17 mouse cellular contexts compared by ENCODE assay signal in the genomic region with DNA sequence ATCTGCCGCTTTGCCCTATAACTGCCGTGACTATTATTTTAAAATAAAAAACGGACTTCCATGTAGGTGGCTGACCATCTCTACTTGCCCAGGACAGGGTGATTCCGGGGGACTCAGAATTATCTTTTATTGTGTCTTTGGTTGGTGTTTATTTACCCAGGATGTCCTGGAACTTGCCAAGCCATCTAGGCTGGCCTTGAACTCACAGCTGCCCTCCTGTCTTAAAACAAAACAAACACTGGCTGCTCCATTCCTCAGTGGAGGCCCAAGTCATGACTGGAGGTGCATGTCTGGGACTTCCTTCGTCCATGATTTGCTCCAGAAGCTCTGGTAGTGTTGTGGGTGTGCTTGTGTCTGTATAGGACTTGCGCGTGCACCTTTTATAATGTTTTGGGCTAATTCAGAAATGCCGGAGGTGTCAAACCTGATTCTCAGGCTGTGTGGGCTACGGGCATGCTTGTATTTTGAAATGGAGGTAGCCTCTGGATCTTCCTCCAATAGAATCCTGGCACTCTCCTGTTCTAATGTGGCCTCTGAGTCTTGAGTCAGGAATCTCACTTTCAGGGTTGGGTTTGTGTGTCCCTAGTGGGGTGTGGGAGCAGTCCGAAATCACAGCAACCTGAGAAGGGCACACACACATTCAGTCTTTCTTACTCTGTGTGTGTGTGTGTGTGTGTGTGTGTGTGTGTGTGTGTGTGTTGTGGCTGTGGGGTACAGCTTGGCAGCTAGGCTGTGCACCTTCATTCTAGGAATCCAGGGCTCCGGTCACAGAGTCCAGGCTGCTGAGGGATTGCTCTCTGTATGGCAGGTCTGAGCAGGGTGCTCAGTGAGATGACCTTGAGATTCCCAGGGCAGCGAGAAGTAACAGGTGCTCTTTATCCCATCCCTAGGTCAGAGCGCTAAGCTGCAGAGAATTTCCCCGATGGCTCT. TPM values are rescaled to one million over a fixed set of nuclear protein-coding genes. Genes with fewer than 3 reads are reported as not detected.
DNase-seq lines count a peak whose midpoint lies in the region; ATAC-seq and TF ChIP-seq lines count a peak whose summit lies in the region.
"Had no signal": no experiment of that assay in that cellular context is flagged by ENCODE, and none has a peak within 500 bp of the region (broad histone marks: within the 10 kb centered on the region; RNA-seq: fewer than 3 reads in every experiment).

No protein-coding gene starts in this region.

- peak overlapping the region; percentile 50 for H3K4me3 ChIP-seq in heart, adult 2 months
- H3K4me3 ChIP-seq in intestine, embryonic 14.5 days (ENCODE audit: low read depth, low read length) = no peak overlapping the region
- H3K4me3 ChIP-seq in intestine, postnatal 0 days (ENCODE audit: low read depth, low read length) = no peak overlapping the region
- H3K4me3 ChIP-seq: embryonic facial prominence, embryonic 12.5 days; midbrain, embryonic 15.5 days had no signal

- H3K9ac ChIP-seq in heart, adult 2 months (ENCODE audit: low read depth, low read length) = peak overlapping the region; percentile 84
- H3K9ac ChIP-seq in intestine, embryonic 14.5 days (ENCODE audit: low read length) = no peak overlapping the region
- H3K9ac ChIP-seq in intestine, postnatal 0 days (ENCODE audit: low read depth, low read length) = no peak overlapping the region
- H3K9ac ChIP-seq: embryonic facial prominence, embryonic 12.5 days; midbrain, embryonic 15.5 days had no signal

- no peak for TF ChIP-seq CTCF in heart, adult 2 months (IDR thresholded peaks at IDR 0.05)
- no peak for TF ChIP-seq CTCF in intestine, postnatal 0 days (IDR thresholded peaks at IDR 0.05; ENCODE audit: low read depth)

- H3K79me2 ChIP-seq in heart, adult 2 months (replicated peaks; ENCODE audit: control insufficient read depth, insufficient read depth, low read length) = no peaks in the 10 kb centered on the region

- TF ChIP-seq EP300 in heart, adult 2 months (IDR thresholded peaks at IDR 0.05; ENCODE audit: insufficient read depth, low read depth, low read length) = 0 out of 2 replicates have a peak, but pooled peaks have one; percentile 8

- TF ChIP-seq POLR2A in heart, adult 2 months (IDR thresholded peaks at IDR 0.05; ENCODE audit: insufficient read depth, low read depth, low read length) = no peak

- peaks cover 2% of the 10 kb centered on the region for H3K4me1 ChIP-seq in heart, adult 2 months (ENCODE audit: control insufficient read depth, insufficient read depth, low read length)
- peaks cover 13% of the 10 kb centered on the region for H3K4me1 ChIP-seq in intestine, embryonic 14.5 days (replicated peaks; ENCODE audit: control insufficient read depth, insufficient read depth, low read length)
- H3K4me1 ChIP-seq in intestine, postnatal 0 days (replicated peaks; ENCODE audit: control insufficient read depth, insufficient read depth, low read length) = peaks cover 10% of the 10 kb centered on the region

- 63% methylated on average over 14 of the region's 14 CpGs for WGBS in heart, adult 2 months
- 73% methylated on average over 14 of the region's 14 CpGs for WGBS in intestine, embryonic 14.5 days
- WGBS in intestine, postnatal 0 days = 78% methylated on average over 14 of the region's 14 CpGs

- ATAC-seq in intestine, embryonic 14.5 days (replicated peaks; ENCODE audit: low FRiP score, low TSS enrichment, low read depth) = no peak
- no peak for ATAC-seq in intestine, postnatal 0 days
- ATAC-seq: inflammation-experienced regulatory T-cells, adult 6 months; midbrain, embryonic 15.5 days had no signal

- no peaks in the 10 kb centered on the region for H3K9me3 ChIP-seq in intestine, embryonic 14.5 days (ENCODE audit: control insufficient read depth, low read length)
- no peaks in the 10 kb centered on the region for H3K9me3 ChIP-seq in intestine, postnatal 0 days (ENCODE audit: control insufficient read depth)

- H3K36me3 ChIP-seq in heart, adult 2 months (ENCODE audit: control insufficient read depth, insufficient read depth, low read length) = no peaks in the 10 kb centered on the region
- H3K36me3 ChIP-seq in intestine, embryonic 14.5 days (ENCODE audit: control insufficient read depth, insufficient read depth, low read length) = no peaks in the 10 kb centered on the region
- H3K36me3 ChIP-seq in intestine, postnatal 0 days (ENCODE audit: control insufficient read depth, insufficient read depth) = no peaks in the 10 kb centered on the region
- H3K36me3 ChIP-seq: embryonic facial prominence, embryonic 12.5 days; midbrain, embryonic 15.5 days had no signal

- H3K27ac ChIP-seq in heart, adult 2 months = peak overlapping the region; percentile 79
- peak overlapping the region; percentile 16; the same call in 1 of the 2 replicates for H3K27ac ChIP-seq in intestine, embryonic 14.5 days (ENCODE audit: low read depth)
- no peak overlapping the region for H3K27ac ChIP-seq in intestine, postnatal 0 days (ENCODE audit: low read depth, low read length)
- H3K27ac ChIP-seq: embryonic facial prominence, embryonic 12.5 days; macrophage; midbrain, embryonic 15.5 days had no signal

- no peaks in the 10 kb centered on the region for H3K27me3 ChIP-seq in heart, adult 2 months (ENCODE audit: control insufficient read depth, insufficient read depth, low read length)
- no peaks in the 10 kb centered on the region for H3K27me3 ChIP-seq in intestine, embryonic 14.5 days (replicated peaks; ENCODE audit: control insufficient read depth, insufficient read depth, low read length)
- no peaks in the 10 kb centered on the region for H3K27me3 ChIP-seq in intestine, postnatal 0 days (replicated peaks; ENCODE audit: control insufficient read depth, insufficient read depth, low read length)
- H3K27me3 ChIP-seq: embryonic facial prominence, embryonic 12.5 days; midbrain, embryonic 15.5 days had no signal

- no peak overlapping the region for H3K4me2 ChIP-seq in intestine, embryonic 14.5 days (ENCODE audit: low read length)
- H3K4me2 ChIP-seq in intestine, postnatal 0 days (replicated peaks; ENCODE audit: low read depth) = no peak overlapping the region
- H3K4me2 ChIP-seq: embryonic facial prominence, embryonic 12.5 days; midbrain, embryonic 15.5 days had no signal

- intact Hi-C loops in heart, adult 2 months (cut with DNase I) = no loop called here

- DNase-seq in heart, adult 2 months = no peak
- no peak for DNase-seq in heart, adult 8-10 months (ENCODE audit: low spot score)
- DNase-seq in intestine, embryonic 14.5 days (ENCODE audit: low spot score) = no peak
- peak; percentile 45 for DNase-seq in ovary, postnatal 36 days (ENCODE audit: low spot score)
- DNase-seq in ovary, postnatal 10 days (ENCODE audit: low spot score) = no peak
- DNase-seq in skeletal muscle tissue, adult 2 months (ENCODE audit: low read depth, low spot score) = peak; percentile 83
- no peak for DNase-seq in adrenal gland, postnatal 25 days
- DNase-seq: B cell, adult 2 months; cerebellum, postnatal 25 days; kidney, postnatal 36 days; thymus, postnatal 14 days had no signal

RNA-seq across cellular contexts. Expression of a gene that starts 1.0 kb away (rescaled TPM):
- 100 to 1,000 TPM; 205 to 251 TPM for total RNA-seq in heart, adult 2 months (2021)
- 105 and 141 TPM in 2 replicates for polyA plus RNA-seq in heart, adult 2 months (2012; rRNA removed)
- total RNA-seq in heart, adult 8-10 months (2022) = 100 to 1,000 TPM; 231 to 252 (median 245) TPM
- polyA plus RNA-seq in intestine, embryonic 14.5 days (2014; fragmentation: Nextera tagmentation; extraction: Ambion mirVana) = 2.3 and 2.4 TPM in 2 replicates
- 0.69 and 1.1 TPM in 2 replicates for polyA plus RNA-seq in intestine, postnatal 0 days (2015; fragmentation: Nextera tagmentation; extraction: Ambion mirVana)
- total RNA-seq in adrenal gland, postnatal 25 days (2021) = 99.4 and 114 TPM in 2 replicates

RNA-seq across cellular contexts. Expression of a gene that starts 17.1 kb away (rescaled TPM):
- total RNA-seq in heart, adult 2 months (2021) = 10 to 100 TPM; 27.1 to 32.1 TPM
- 24.4 and 28.3 TPM in 2 replicates for polyA plus RNA-seq in heart, adult 2 months (2012; rRNA removed)
- total RNA-seq in heart, adult 8-10 months (2022) = 10 to 100 TPM; 21.5 to 30.1 (median 24.2) TPM
- 38.2 and 41.6 TPM in 2 replicates for polyA plus RNA-seq in intestine, embryonic 14.5 days (2014; fragmentation: Nextera tagmentation; extraction: Ambion mirVana)
- 10.0 and 11.4 TPM in 2 replicates for polyA plus RNA-seq in intestine, postnatal 0 days (2015; fragmentation: Nextera tagmentation; extraction: Ambion mirVana)
- 6.7 and 15.0 TPM in 2 replicates for total RNA-seq in adrenal gland, postnatal 25 days (2021)

RNA-seq across cellular contexts. Expression of a gene that starts 19.3 kb away (rescaled TPM):
- total RNA-seq in heart, adult 2 months (2021) = 1 to 10 TPM; 1.6 to 2.0 TPM
- 3.0 and 3.1 TPM in 2 replicates for polyA plus RNA-seq in heart, adult 2 months (2012; rRNA removed)
- total RNA-seq in heart, adult 8-10 months (2022) = 1 to 10 TPM in 2 of 4 experiments, under 1 TPM in 2; 0.83 to 1.8 (median 0.97) TPM
- 9.4 and 12.6 TPM in 2 replicates for polyA plus RNA-seq in intestine, embryonic 14.5 days (2014; fragmentation: Nextera tagmentation; extraction: Ambion mirVana)
- polyA plus RNA-seq in intestine, postnatal 0 days (2015; fragmentation: Nextera tagmentation; extraction: Ambion mirVana) = 6.9 and 7.8 TPM in 2 replicates
- total RNA-seq in adrenal gland, postnatal 25 days (2021) = 12.0 and 12.1 TPM in 2 replicates

RNA-seq across cellular contexts. Expression of a gene that starts 55.9 kb away (rescaled TPM):
- total RNA-seq in heart, adult 2 months (2021) = not detected
- polyA plus RNA-seq in heart, adult 2 months (2012; rRNA removed) = 0.08 and 0.12 TPM in 2 replicates
- total RNA-seq in heart, adult 8-10 months (2022) = not detected
- polyA plus RNA-seq in intestine, embryonic 14.5 days (2014; fragmentation: Nextera tagmentation; extraction: Ambion mirVana) = 3.1 and 3.7 TPM in 2 replicates
- 1.4 and 1.5 TPM in 2 replicates for polyA plus RNA-seq in intestine, postnatal 0 days (2015; fragmentation: Nextera tagmentation; extraction: Ambion mirVana)
- total RNA-seq in adrenal gland, postnatal 25 days (2021) = 2.6 and 3.1 TPM in 2 replicates
- total RNA-seq: hematopoietic stem cell, adult 5-6 weeks had no signal
- polyA plus RNA-seq: inflammation-experienced regulatory T-cells, adult 6 months; macrophage had no signal

Comparison
In these comparisons a context has a peak if more than half of its experiments do, and no peak if none do; other contexts are left out.
1. DNase-seq: peak in ovary, postnatal 36 days (single experiment) and skeletal muscle tissue, adult 2 months (single experiment); none in heart, adult 2 months (0 of 2), heart, adult 8-10 months (single experiment), intestine, embryonic 14.5 days (single experiment), ovary, postnatal 10 days (single experiment) and adrenal gland, postnatal 25 days (single experiment).